Mouse (Mus musculus) left cerebral cortex, postnatal 4 days (tissue): Measurements from ENCODE around the gene Shroom2. TPM values are rescaled to one million over a fixed set of nuclear protein-coding genes. Genes with fewer than 3 reads are reported as not detected.

Experiments used
- total RNA-seq, 2 experiments: library from RNA; stranded (reverse); gene quantifications; 2 replicates each; pipeline ENCODE4 v1.2.3; 2021

Gene Shroom2
- total RNA-seq, 2 experiments from 2014 or later, result 158 to 169 TPM

Other genes with a start within 250 kb of the Shroom2 start
- not detected for gene Cldn34a, start 206.1 kb downstream of the Shroom2 start, total RNA-seq
- gene Gpr143, start 12.5 kb upstream of the Shroom2 start, total RNA-seq, result under 1 TPM in 1 of 2 experiments, not detected in 1; 0.58 TPM
- gene Usp51, start 237.0 kb upstream of the Shroom2 start, total RNA-seq, result 1 to 10 TPM; 2.8 to 3.3 TPM